In the genomic region with DNA sequence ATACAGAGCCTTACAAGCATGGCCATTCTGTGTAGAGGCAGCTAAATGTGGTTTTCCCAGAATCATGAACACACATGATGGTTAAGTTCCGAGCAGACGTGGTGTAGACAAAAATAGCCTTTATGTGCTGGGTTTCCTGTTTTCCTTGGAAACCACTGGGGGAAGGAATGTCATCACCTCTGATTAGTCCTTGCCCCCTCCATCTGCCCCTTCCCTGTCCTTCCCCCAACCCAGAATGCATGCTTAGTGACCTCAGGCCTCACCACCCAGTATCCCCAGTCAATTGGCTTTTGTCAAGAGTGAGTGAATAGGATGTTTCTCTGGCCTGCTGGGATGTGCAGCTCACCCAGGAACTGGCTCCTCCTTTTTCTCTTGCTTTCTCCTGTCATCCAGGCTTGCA, we compare ENCODE assay signal across 13 mouse cellular contexts.
DNase-seq lines count a peak whose midpoint lies in the region; ATAC-seq and TF ChIP-seq lines count a peak whose summit lies in the region.
"Had no signal": no experiment of that assay in that cellular context is flagged by ENCODE, and none has a peak within 500 bp of the region (broad histone marks: within the 10 kb centered on the region; RNA-seq: fewer than 3 reads in every experiment).

No protein-coding gene starts in this region.

- no peaks in the 10 kb centered on the region for H3K27me3 ChIP-seq in forebrain, embryonic 12.5 days
- no peaks in the 10 kb centered on the region for H3K27me3 ChIP-seq in forebrain, embryonic 14.5 days (replicated peaks; ENCODE audit: control insufficient read depth, insufficient read depth, low read length)
- no peaks in the 10 kb centered on the region for H3K27me3 ChIP-seq in midbrain, postnatal 0 days (ENCODE audit: insufficient read depth, low read length)
- H3K27me3 ChIP-seq: limb, embryonic 12.5 days had no signal

- ATAC-seq in forebrain, embryonic 12.5 days (ENCODE audit: low FRiP score), result 0 out of 2 replicates have a peak, but pooled peaks have one; percentile 20
- ATAC-seq in forebrain, embryonic 14.5 days, result no peak
- no peak for ATAC-seq in midbrain, postnatal 0 days (ENCODE audit: low FRiP score)
- ATAC-seq: inflammation-experienced regulatory T-cells, adult 6 months had no signal

- no peak for DNase-seq in forebrain, embryonic 14.5 days (ENCODE audit: low spot score)
- no peak for DNase-seq in layer of hippocampus, adult 2 months (ENCODE audit: low spot score in 2 of 2)
- DNase-seq in layer of hippocampus, postnatal 36 days, result no peak
- peak; percentile 66 for DNase-seq in embryo, embryonic 9.5 days (ENCODE audit: extremely low spot score)
- no peak for DNase-seq in midbrain, postnatal 0 days (ENCODE audit: low spot score)
- no peak for DNase-seq in adrenal gland, postnatal 4 days (ENCODE audit: low spot score in 2 of 2)
- no peak for DNase-seq in urinary bladder, adult 2 months (ENCODE audit: low spot score)
- DNase-seq: adrenal gland, adult 2 months; cerebellum, adult 11 months; thymus, postnatal 36 days had no signal

- 6% methylated on average over 2 of the region's 2 CpGs for WGBS in forebrain, embryonic 12.5 days
- 12% methylated on average over 2 of the region's 2 CpGs for WGBS in forebrain, embryonic 14.5 days
- WGBS in midbrain, postnatal 0 days, result 26% methylated on average over 2 of the region's 2 CpGs

- no peak overlapping the region for H3K4me3 ChIP-seq in forebrain, embryonic 12.5 days (replicated peaks)
- no peak overlapping the region for H3K4me3 ChIP-seq in forebrain, embryonic 14.5 days (ENCODE audit: low read depth, low read length)
- H3K4me3 ChIP-seq in layer of hippocampus, adult 2 months, result no peak overlapping the region
- H3K4me3 ChIP-seq in midbrain, postnatal 0 days (ENCODE audit: low read depth, low read length), result no peak overlapping the region
- H3K4me3 ChIP-seq: limb, embryonic 12.5 days had no signal

- peak overlapping the region; percentile 43 for H3K27ac ChIP-seq in forebrain, embryonic 12.5 days
- no peak overlapping the region for H3K27ac ChIP-seq in forebrain, embryonic 14.5 days (ENCODE audit: low read depth, low read length)
- H3K27ac ChIP-seq in layer of hippocampus, adult 2 months, result peak overlapping the region; percentile 23; the same call in 1 of the 2 replicates
- H3K27ac ChIP-seq in midbrain, postnatal 0 days (ENCODE audit: low read depth, low read length), result 0 out of 2 replicates have a peak overlapping the region, but pooled peaks have one; percentile 38
- H3K27ac ChIP-seq: limb, embryonic 12.5 days had no signal

- 0 out of 2 replicates have a peak, but pooled peaks cover 7% of the 10 kb centered on the region for H3K36me3 ChIP-seq in forebrain, embryonic 12.5 days (replicated peaks)
- H3K36me3 ChIP-seq in forebrain, embryonic 14.5 days (ENCODE audit: control insufficient read depth, insufficient read depth, low read length), result no peaks in the 10 kb centered on the region
- no peaks in the 10 kb centered on the region for H3K36me3 ChIP-seq in midbrain, postnatal 0 days (ENCODE audit: insufficient read depth, low read length)
- H3K36me3 ChIP-seq: limb, embryonic 12.5 days had no signal

- no peak overlapping the region for H3K4me2 ChIP-seq in forebrain, embryonic 12.5 days
- H3K4me2 ChIP-seq in forebrain, embryonic 14.5 days (ENCODE audit: low read length), result no peak overlapping the region
- no peak overlapping the region for H3K4me2 ChIP-seq in midbrain, postnatal 0 days (ENCODE audit: low read depth, low read length, poor library complexity, severe bottlenecking)
- H3K4me2 ChIP-seq: limb, embryonic 12.5 days had no signal

- no peak for TF ChIP-seq CTCF in layer of hippocampus, adult 2 months (conservative IDR thresholded peaks at IDR 0.05)
- no peak for TF ChIP-seq CTCF in midbrain, postnatal 0 days (IDR thresholded peaks at IDR 0.05)

- no peak overlapping the region for H3K9ac ChIP-seq in forebrain, embryonic 12.5 days
- H3K9ac ChIP-seq in forebrain, embryonic 14.5 days (ENCODE audit: low read length), result no peak overlapping the region
- H3K9ac ChIP-seq in midbrain, postnatal 0 days (replicated peaks; ENCODE audit: low read length, poor library complexity, severe bottlenecking), result no peak overlapping the region
- H3K9ac ChIP-seq: limb, embryonic 12.5 days had no signal

- H3K9me3 ChIP-seq in forebrain, embryonic 12.5 days, result no peaks in the 10 kb centered on the region
- H3K9me3 ChIP-seq in forebrain, embryonic 14.5 days (replicated peaks; ENCODE audit: control insufficient read depth, low read length), result no peaks in the 10 kb centered on the region
- H3K9me3 ChIP-seq in midbrain, postnatal 0 days (ENCODE audit: low read length), result no peaks in the 10 kb centered on the region
- H3K9me3 ChIP-seq: limb, embryonic 12.5 days had no signal

- peaks cover 49% of the 10 kb centered on the region for H3K4me1 ChIP-seq in forebrain, embryonic 12.5 days
- peaks cover 33% of the 10 kb centered on the region for H3K4me1 ChIP-seq in forebrain, embryonic 14.5 days (ENCODE audit: control insufficient read depth, insufficient read depth, low read length)
- H3K4me1 ChIP-seq in midbrain, postnatal 0 days (ENCODE audit: insufficient read depth, low read length), result peaks cover 3% of the 10 kb centered on the region; the same call in 1 of the 2 replicates
